Mouse (Mus musculus): ENCODE results near the gene Pex11a. TPM values are rescaled to one million over a fixed set of nuclear protein-coding genes. Genes with fewer than 3 reads are reported as not detected.

Pex11a gene
- polyA plus RNA-seq, 1 experiment from 2014 or later = 17.5 TPM

DNA sequence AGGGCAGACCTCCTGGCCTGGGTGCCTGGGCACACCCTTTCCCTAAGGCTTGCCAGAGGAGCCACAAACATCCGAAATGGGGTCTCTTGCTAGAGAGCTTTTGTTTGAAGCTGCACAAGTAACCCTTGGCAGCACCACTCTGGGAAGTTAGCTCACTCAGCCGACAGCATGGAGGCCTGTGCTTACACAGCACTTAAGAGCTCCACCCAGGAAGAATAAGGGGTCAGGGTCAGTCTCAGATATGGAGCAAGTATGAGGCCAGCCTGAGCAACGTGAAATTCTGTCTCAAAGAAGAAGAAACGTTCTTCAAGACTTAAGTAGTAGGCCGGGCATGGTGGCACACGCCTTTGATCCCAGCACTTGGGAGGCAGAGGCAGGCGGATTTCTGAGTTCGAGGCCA, 19.2 kb upstream of the Pex11a start:
- CTCF ChIA-PET = no interaction called here
- POLR2A ChIA-PET = no interaction called here
- in situ Hi-C loops (cut with MboI; ENCODE audit: low pct_unique_long_range_greater_than_20kb) = no loop called here
- ATAC-seq (no peak), DNase-seq (ENCODE audit: low read depth, low spot score) (no peak)
- TF ChIP-seq CTCF (IDR thresholded peaks at IDR 0.05) = no peak
- no peaks in the 10 kb centered on the region for H3K27me3 ChIP-seq

DNA sequence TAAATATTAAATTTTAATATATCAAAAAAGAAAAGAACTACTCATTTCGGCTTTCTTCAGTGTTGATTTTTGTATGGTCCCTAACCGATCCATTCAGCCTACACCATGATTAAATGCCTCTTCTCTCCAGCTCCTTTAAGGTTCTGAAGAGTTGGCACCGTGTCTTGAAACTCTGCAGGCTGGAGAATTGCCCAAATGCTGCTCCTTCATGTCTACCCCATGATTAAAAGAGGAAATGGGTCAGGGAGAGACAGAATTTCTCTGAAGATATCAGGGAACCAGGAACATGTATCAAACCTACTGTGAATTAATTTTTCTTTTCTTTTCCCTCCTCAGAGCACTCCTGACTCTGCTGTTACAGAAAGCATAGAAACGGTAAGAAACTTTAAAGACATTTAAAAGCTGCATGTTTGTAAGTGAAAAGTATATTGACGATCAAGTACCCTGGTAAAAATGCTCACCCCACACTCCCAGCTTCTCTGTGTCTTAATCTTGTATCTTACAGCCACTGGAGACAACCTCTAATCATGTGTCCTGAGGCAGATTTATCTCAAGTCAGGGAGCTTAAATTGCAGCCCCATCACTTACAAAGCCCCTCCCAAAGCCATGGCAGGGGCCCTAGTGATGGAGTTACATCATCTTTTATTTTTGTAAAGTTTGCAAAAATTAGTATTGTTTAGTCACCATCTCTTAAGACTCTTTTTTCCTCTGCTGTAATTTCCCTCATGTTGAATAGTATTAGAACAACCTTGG, 18.4 kb upstream of the Pex11a start:
- ATAC-seq (no peak), DNase-seq (ENCODE audit: low read depth, low spot score) (no peak)
- CTCF ChIA-PET = no interaction called here
- no peaks in the 10 kb centered on the region for H3K27me3 ChIP-seq
- POLR2A ChIA-PET = no interaction called here
- in situ Hi-C loops (cut with MboI; ENCODE audit: low pct_unique_long_range_greater_than_20kb) = no loop called here
- TF ChIP-seq CTCF (IDR thresholded peaks at IDR 0.05) = no peak

DNA sequence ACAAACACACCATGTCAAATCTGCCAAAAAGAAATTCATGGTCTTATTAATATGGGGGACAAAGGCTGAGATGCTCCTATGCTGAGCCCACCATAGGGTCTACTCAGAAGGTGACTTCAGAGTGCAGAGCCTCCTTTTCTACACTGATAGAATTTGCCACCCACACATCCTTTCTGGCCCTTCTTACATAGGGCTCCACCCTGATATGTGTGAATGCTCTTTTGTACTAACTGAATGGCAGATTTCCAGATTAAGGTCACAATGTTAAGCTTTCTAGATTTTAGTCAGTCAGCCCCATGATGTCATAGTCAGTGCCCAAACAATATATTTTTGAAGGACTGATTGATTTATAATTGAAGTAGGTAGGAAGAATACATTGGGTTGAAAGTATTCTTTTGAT, 16.8 kb upstream of the Pex11a start:
- in situ Hi-C loops (cut with MboI; ENCODE audit: low pct_unique_long_range_greater_than_20kb) = no loop called here
- ChIA-PET CTCF (interaction anchor here (1.2 kb wide), 1 partner anchor 20 kb away, joined by 3 read pairs; no protein-coding TSS in a partner anchor), POLR2A (no interaction called here)
- TF ChIP-seq CTCF (IDR thresholded peaks at IDR 0.05) = no peak
- DNase-seq (ENCODE audit: low read depth, low spot score) (no peak), ATAC-seq (no peak)
- no peaks in the 10 kb centered on the region for H3K27me3 ChIP-seq

DNA sequence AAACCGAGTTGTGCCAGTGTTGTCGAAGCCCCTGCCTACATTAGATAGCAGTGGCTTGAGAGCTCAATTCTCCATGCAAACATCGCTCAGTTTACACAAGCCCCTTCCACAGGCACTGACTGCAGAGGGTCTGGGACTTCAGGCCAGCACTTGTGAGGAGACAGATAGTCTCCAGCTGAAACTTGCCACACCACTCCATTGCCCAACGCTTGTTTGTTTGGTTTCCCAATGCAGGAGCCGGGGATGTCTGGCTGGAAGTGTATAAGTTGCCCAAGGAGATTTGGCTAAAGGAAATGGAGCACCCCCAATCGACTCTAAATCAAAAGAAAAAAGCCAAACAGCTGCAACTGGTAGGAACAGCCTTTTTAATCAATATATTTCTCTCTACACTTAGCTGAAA, 15.2 kb upstream of the Pex11a start:
- no peaks in the 10 kb centered on the region for H3K27me3 ChIP-seq
- CTCF ChIA-PET = no interaction called here
- POLR2A ChIA-PET = no interaction called here
- ATAC-seq (no peak), DNase-seq (ENCODE audit: low read depth, low spot score) (no peak)
- in situ Hi-C loops (cut with MboI; ENCODE audit: low pct_unique_long_range_greater_than_20kb) = no loop called here
- no peak for TF ChIP-seq CTCF (IDR thresholded peaks at IDR 0.05)

DNA sequence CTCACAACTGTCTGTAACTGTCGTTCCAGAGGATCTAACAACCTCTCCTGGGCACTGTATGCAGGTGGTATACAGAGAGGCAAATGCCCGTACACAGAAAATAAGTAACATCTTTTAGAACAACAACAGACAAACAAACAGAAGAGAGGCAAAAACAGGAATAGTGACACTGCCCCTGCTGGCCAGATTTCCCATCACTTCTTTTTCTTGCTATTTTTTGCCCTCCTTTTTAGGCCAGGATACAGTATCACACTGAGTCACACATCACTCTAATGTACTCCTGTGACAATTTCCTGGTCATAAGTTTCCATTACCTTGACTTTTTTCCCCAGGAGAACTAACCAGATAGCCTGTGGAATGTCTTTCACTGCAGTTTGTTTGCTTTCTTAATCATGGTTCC, 13.4 kb upstream of the Pex11a start:
- DNase-seq (ENCODE audit: low read depth, low spot score) (no peak), ATAC-seq (no peak)
- H3K27me3 ChIP-seq = no peaks in the 10 kb centered on the region
- peak; percentile 41 for TF ChIP-seq CTCF (IDR thresholded peaks at IDR 0.05)
- CTCF ChIA-PET = interaction anchor here (1.0 to 1.8 kb wide), 2 partner anchors 10 to 24 kb away, joined by 3 to 8 read pairs; no protein-coding TSS in a partner anchor
- POLR2A ChIA-PET = no interaction called here
- in situ Hi-C loops (cut with MboI; ENCODE audit: low pct_unique_long_range_greater_than_20kb) = no loop called here

DNA sequence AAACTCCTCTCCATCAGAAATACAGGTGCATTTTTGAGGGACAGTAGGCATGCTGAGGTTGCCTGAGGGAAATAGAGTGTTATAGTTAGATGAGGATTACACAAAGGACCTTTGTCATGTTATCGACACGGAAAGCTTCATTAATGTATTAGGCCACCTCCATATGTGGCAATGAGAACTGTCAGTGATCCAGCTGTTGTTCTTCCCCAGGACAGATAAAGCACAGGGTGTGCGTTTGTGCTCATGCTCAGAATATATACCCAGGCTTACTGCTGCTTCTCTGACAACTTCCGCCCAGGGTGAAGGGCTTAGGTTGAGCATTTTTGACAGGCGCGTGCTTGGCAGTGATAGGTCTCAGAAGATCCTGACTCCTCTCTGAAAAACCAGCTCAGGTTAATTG, 6.6 kb upstream of the Pex11a start:
- CTCF ChIA-PET = no interaction called here

DNA sequence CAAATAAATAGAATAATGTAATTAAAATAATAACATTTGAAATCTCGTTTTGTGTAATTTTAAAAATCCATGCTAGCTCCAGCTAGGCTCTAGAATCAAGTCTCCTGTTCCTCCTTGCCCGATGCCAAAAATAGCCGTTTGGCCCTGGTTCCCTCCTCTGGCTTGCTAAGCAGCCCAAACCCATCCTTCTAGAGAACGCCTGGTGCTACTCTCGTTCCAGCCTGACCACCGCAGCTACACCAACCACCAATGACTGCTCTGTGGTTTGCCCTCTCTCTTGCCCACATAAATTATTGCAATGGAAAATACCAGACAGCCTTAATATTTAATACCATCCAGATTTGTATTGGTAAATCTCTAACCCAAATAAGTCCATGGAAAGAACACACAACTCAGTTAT, 4.7 kb upstream of the Pex11a start:
- no peak for DNase-seq (ENCODE audit: low read depth, low spot score)
- in situ Hi-C loops (cut with MboI; ENCODE audit: low pct_unique_long_range_greater_than_20kb) = no loop called here
- no peaks in the 10 kb centered on the region for H3K27me3 ChIP-seq
- ChIA-PET CTCF (no interaction called here), POLR2A (no interaction called here)
- no peak for TF ChIP-seq CTCF (IDR thresholded peaks at IDR 0.05)
- ATAC-seq = no peak

More for the DNA sequence above, 6.6 kb upstream of the Pex11a start:
- no peak for TF ChIP-seq CTCF (IDR thresholded peaks at IDR 0.05)
- DNase-seq (ENCODE audit: low read depth, low spot score) = no peak
- H3K27me3 ChIP-seq = no peaks in the 10 kb centered on the region
- ATAC-seq = no peak
- POLR2A ChIA-PET = no interaction called here
- in situ Hi-C loops (cut with MboI; ENCODE audit: low pct_unique_long_range_greater_than_20kb) = no loop called here

DNA sequence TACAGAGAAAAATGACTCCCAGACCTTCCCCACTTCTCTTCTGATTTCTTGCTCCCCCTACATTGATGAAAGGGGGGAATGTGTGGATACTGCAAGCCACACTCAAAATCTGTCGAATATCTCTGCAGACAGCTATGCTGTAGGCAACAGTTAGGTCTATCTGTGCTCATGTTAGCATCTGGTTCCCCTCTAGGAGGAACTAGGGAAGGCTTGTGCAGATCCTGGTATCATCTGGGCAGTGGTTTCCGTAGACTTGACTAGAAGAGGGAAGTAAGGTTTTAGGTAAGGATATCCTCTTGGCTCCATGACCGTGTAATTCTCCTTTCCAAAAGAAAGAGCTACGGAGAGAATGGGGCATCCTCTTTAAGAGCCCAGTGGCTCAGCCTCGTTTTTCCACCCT, 1.7 kb upstream of the Pex11a start:
- H3K27me3 ChIP-seq = no peaks in the 10 kb centered on the region
- ChIA-PET CTCF (interaction anchor here (2.2 kb wide), 1 partner anchor 15 kb away, joined by 7 read pairs; no protein-coding TSS in a partner anchor), POLR2A (interaction anchor here (1.6 kb wide), 1 partner anchor 10 kb away, joined by 5 read pairs; no protein-coding TSS in a partner anchor)
- in situ Hi-C loops (cut with MboI; ENCODE audit: low pct_unique_long_range_greater_than_20kb) = no loop called here
- no peak for TF ChIP-seq CTCF (IDR thresholded peaks at IDR 0.05)
- ATAC-seq = no peak
- DNase-seq (ENCODE audit: low read depth, low spot score) = no peak

DNA sequence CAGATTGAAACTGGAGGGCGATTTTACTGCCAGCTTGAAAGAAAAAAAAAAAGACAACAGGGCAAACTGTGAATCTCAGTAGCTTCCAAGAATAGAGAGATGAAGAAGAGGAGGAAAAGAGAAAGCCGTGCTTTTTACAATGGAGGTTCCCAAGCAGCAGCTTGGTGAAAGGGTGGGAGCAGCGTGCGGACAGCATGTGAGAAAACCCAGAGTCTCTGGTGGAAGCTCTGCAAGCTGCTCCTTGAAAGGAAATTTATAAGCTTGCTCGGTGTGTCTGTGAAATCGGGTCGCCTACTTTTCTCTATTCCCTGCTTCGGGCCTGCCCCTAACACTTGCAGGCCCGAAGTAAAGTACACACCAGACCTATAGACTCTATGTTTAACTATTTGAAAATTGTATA, 1.1 kb upstream of the Pex11a start:
- CTCF ChIA-PET = interaction anchor here (0.8 to 2.2 kb wide), 2 partner anchors 15 to 21 kb away, joined by 3 to 7 read pairs; no protein-coding TSS in a partner anchor
- ATAC-seq = no peak
- POLR2A ChIA-PET = interaction anchor here (0.6 to 1.6 kb wide), 2 partner anchors 9 to 155 kb away, joined by 3 to 5 read pairs; no protein-coding TSS in a partner anchor
- no peak for DNase-seq (ENCODE audit: low read depth, low spot score)
- in situ Hi-C loops (cut with MboI; ENCODE audit: low pct_unique_long_range_greater_than_20kb) = no loop called here
- H3K27me3 ChIP-seq = no peaks in the 10 kb centered on the region
- TF ChIP-seq CTCF (IDR thresholded peaks at IDR 0.05) = no peak

DNA sequence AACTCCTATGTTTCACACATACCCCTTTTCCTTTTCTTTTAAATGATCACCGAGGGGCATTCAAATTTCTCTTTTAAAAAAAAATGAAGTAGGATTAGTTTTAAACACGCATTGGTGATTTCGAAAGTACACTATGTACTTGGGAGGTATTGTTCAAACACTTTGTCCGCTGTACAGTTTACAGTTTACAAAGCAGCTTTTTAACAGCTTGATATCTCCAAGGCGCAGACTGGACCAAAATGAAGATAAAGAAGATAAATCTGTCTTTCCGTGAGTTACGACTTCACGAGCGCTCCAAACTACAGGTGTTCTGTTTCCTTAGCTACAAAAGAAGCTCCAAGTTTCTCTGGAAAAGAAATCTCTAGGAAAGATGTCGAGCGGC, 663 bp downstream of the Pex11a start:
- ChIA-PET CTCF (no interaction called here), POLR2A (no interaction called here)
- DNase-seq (ENCODE audit: low read depth, low spot score) = no peak
- no peak for TF ChIP-seq CTCF (IDR thresholded peaks at IDR 0.05)
- in situ Hi-C loops (cut with MboI; ENCODE audit: low pct_unique_long_range_greater_than_20kb) = no loop called here
- H3K27me3 ChIP-seq = no peaks in the 10 kb centered on the region
- no peak for ATAC-seq

DNA sequence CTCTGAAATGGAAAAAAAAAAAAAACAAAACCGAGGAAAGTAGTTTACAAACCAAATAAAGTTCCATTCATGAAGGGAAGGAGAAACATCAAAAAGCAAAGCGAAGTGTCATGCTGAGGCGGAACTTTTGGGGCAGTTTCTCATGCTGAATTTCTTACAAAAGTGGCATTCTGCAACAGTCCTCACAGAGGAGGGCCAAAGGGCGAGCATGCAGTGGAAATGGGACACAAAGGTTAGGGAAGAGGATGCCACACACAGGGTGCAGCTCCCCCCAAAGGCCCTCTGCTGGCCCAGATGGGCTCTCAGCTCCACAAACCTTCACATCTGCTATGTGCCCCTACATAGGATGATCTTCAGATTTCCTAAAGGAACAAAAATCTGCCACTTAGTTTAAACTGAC, 2.7 kb downstream of the Pex11a start:
- DNase-seq (ENCODE audit: low read depth, low spot score) = no peak
- ChIA-PET POLR2A (no interaction called here), CTCF (interaction anchor here (1.1 kb wide), 1 partner anchor 11 kb away, joined by 4 read pairs; no protein-coding TSS in a partner anchor)
- H3K27me3 ChIP-seq = no peaks in the 10 kb centered on the region
- in situ Hi-C loops (cut with MboI; ENCODE audit: low pct_unique_long_range_greater_than_20kb) = no loop called here
- ATAC-seq = no peak
- no peak for TF ChIP-seq CTCF (IDR thresholded peaks at IDR 0.05)
